Mouse (Mus musculus) kidney, postnatal 10 days (tissue): ENCODE measurements at regions not wholly inside any gene's neighbourhood (a gene's known extent, or its start where the extent isn't known, plus 50 kb on each side); places are given as distances from the start of the nearest gene placed in this dataset.

Experiments used
- DNase-seq: peaks from one replicate; pipeline ENCODE4 v3.0.0; 2021; ENCODE audit warnings: mixed read lengths

DNA sequence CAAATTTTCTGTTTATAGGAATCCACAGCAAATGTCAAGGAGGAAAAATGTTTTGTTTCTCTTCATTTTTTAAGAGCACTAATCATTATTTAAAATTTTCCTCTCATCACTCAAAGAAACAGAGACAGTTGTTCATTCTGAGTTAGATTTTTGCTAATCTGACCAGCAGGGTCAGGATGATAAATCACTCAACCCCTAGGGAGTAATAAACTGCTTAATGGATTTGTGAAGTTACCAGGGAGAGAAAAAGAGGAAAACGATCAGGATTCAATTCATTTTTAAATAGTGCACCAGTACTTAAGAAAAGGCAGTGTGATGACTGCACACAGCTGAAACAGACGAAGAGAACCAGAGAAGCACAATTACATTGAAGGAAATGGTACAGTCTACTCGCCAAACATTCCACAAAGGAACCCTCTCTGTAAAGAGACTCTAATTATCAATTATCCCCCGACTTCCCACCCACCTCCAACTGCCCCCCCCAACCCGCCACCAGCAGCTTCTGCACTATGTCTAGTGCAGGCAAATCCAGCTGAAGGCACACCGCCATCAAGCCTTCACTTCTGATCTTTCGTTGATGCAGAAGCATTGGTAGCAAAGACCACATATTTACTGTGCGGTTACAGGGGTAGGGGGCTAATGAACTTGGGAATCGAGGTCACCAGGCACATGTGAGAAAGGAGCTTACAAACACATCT, 481.9 kb downstream of the Psat1 start:
- DNase-seq, result no peak

DNA sequence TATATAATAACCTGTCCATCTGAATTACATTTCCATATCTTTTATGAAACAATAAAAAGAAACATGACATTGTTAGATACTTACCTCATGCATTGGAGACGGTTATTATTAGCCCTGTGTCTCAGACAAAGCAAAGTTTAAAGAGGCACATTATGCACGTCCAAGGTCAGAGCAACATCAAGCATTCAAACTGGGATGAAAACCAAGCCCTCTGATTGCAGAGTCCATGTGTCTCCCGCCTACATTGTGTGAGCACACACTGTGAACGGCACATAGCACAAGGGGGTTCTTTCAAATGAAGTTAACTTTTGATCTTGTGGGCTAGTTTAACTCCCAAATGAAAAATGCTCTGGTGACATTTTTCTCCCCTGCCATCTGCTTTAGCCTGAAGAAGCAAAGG, 489.3 kb downstream of the Psat1 start:
- DNase-seq, result no peak

DNA sequence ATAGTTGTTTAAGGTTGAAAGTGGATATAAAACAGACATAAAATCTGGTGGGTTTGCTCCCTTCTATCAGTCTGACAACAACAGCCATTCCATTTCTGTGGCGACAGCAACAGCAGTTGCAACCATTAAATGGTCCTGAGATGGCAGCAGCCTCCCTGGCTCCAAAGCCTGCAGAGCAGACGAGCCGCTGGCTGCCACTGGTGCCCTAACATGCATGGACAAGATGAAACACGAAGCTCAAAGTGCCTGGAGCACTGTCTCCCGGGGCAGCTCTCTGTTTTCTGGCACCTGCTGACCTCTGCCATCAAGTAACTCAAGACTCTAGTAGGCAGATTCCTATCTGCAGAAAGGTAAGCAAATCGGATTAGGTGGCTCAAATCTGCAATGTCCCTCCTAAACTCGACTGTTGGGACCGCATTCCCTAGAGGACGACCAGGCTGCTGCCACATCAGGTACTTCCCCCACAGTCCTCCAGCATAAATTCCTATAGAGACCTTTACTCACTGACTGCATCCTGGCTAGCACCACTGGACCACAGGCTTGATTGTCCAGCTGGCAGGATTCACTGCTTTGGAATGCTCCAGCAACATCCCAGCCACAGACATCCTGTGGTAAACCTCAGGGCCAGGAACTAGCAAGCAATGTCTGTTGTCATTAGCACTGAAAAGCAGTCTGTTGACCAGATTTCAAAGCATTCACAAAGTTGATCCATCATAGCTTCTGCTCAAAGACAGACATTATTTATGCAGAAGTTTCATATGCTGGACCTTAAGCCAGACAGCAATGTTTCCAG, 490.0 kb downstream of the Psat1 start:
- DNase-seq, result no peak

DNA sequence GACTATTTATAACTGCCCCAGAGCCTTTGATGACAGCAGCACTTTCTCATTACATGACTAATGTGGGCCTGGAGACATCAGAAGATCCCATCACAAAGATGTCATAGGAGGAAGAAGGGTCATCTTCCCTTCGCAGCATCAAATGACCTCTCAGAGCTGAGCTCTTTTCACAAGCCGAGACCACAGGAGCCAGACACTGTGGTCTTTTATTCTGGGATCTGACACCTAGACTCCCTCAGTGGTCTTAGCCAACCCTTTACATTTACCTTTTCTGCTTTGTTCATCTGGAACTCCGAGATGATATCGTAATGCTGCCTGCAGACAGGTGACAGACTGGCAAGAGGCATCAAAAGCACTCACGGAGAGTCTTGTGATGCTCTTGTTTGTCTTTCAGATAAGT, 498.1 kb downstream of the Psat1 start:
- no peak for DNase-seq

DNA sequence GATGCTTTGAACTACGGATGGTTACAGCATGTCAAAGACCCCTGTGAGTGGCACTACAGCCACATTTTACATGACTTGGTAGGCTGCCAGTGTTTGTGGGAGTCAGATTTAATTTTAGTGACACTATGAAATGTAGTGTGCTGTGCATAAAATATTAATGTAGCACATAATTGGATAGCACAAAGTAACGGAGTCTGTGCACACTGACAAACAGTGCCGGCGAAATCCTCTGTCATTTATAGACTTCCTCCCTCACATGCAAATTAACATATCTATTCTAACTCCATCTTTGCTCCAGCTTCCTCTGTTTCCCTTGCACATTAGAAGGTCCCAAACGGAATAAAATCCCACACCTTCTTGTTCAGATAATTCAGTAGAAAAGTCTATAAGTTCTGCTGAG, 515.3 kb downstream of the Psat1 start:
- no peak for DNase-seq

- DNase-seq, result no peak
These were observed 525.8 kb downstream of the Psat1 start for GRCm38 (mm10) chr19:15421311-15421710.

GRCm38 (mm10) chr19:15398624-15399023, 548.5 kb downstream of the Psat1 start:
- no peak for DNase-seq

DNA sequence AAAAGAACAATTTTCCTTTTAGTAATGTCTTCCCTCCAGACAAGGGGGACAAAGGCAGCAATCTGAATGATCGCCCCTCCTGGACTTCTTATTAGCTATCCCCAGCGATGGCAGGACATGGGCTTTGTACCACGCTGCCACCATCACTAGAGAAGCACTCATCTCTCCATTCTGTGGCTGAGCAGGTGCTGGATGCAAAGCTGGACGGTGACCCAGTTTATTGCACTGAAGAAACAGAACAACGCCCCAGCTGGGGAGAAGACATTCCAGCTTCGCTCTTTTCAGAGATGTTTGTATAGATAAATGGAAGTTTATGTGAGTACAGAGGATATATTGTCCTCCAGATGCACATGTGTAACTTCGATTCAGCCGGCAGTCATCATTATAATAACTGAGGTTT, 575.5 kb downstream of the Psat1 start:
- DNase-seq, result no peak

DNA sequence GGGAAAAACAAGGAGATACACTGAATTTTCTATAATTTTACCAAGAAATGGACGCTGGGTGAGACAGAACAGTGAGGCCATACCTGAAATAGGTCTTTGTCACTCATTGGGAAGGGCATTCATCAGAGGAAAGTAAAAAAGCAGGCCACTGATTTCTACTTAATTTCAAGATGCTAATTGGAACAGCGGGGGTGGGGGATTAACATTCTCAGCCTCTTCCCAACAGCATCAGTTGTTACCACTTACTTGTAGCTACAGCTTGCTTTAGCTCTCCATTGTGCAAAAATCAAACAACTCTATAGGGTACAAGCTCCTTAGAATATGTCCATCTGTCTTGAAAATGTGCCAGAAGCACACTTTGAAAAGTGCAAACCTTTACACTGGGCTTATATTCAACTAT, 580.2 kb downstream of the Psat1 start:
- no peak for DNase-seq

GRCm38 (mm10) chr19:15357181-15357580, 590.0 kb downstream of the Psat1 start:
- DNase-seq, result no peak

DNA sequence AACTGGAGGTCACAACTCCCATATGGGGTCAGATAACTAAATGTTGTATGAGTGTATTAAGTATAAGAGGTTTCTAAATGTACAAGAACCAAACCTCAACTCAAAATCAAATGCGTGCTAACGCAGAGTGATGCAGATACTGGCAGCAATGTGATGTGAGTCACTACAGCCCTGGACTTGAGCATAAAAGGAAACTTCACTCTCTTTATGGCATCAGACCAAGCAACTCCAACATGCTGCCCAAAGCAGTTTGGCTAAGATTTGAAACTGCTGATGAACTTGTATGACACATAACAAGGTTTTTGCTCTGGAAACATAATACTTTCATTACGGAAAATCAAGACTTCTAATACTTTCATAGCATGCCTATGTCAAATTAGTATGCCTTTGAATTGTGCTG, 598.8 kb downstream of the Psat1 start:
- DNase-seq, result no peak

DNA sequence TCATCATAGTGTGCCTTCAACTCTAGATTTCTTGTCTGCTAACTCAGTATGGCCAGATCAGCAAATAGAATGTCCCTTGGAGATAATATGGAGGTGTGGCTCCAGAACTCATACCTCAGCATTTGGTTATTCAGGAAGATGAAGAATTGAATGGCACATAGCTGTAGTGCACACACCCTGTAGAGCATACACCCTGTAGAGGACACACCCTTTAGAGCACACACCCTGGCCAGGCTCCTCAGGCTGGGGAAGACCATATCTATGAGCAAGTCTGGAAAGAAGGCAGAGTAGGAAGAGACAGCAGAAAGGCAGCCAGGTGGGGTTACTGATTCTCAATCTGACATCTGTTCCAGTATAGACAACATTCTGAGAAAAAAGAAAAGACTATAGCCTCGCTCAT, 604.9 kb downstream of the Psat1 start:
- DNase-seq, result no peak

DNA sequence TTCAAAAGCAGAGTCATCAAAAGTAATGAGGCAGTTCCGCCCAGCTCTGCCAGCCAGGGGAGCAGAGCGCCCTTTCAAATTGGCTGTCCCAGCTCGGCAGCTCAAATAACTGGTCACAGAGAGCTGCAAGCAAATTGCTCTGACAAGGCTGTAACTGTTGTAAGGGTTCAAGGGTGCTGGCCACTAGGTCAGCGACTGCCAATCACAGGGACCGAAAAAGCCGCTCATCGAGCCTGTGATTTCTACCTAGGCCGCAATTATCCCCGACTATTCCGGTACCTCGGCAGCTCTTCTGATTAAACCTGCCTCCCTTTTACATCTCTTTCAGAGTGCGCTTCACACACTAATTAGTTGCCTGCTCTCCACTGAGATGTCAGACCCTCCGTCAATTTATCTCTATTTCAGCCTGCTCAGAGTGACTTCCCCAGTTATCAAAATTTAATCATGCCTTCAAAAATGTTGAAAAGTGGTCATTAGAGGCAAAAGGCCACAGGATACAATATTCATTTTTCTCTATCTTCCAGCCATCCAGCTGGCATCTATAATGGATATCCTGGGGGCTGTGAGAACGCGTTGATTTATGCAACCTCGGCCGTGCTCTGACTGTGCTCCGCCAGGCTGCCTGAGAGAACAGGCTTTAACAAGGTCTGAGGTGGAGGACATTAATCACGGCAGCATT, 606.7 kb downstream of the Psat1 start:
- no peak for DNase-seq

DNA sequence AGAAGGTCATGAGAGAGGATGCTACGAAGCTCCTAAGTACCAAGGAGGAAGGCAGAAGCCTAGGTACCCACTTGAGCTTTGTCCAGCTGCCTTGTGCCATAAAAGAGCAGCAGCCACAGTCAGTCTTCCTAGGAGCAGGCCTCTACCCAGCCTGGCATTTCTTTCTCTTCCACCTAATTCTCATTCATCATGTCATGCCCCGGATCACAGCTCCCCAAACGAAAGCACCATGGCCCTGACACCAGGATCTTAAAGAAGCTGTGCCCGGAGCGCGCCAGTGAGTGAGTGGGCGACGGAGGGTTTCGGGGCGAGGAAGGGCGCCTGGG, 607.2 kb downstream of the Psat1 start:
- DNase-seq, result no peak

DNA sequence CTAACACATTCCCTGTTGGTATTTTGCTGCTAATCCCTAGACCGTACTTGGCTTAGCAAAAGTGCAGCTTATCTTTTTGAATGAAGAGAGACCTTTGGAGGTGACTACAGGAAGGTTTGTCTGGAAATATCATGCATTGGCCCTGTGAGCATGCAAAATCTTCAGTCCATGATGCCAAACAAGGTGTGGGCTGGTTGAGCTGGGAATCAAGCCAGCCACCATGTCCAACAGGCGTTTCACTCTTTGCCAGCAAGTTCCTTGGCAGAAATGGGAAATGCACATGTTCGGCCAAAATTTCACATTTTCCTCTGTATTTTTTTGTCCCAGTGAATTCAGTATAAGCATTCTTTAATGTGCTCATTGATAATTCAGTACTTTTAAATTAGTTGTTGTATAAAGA, 617.0 kb downstream of the Psat1 start:
- DNase-seq, result no peak

GRCm38 (mm10) chr19:15299474-15299873, 647.7 kb downstream of the Psat1 start:
- peak; percentile 16 for DNase-seq

DNA sequence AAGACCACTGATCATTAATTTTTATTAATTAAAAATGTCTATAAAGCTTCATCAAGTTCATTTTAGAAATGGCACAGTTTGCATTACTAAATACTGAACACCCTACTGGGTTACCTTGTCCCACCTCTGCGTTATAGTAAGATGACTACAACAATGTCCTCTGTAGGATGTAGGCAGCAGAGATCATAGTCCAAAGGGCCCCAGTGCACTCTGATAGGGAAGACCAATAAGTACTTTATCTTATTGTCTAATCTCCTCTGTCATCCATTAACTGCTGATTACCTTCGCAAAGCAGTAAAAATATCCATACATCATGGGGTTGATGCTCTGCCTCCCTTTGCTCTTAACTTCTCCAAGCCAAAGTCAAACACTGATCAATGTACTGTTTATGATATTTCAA, 662.1 kb downstream of the Psat1 start:
- DNase-seq, result no peak

DNA sequence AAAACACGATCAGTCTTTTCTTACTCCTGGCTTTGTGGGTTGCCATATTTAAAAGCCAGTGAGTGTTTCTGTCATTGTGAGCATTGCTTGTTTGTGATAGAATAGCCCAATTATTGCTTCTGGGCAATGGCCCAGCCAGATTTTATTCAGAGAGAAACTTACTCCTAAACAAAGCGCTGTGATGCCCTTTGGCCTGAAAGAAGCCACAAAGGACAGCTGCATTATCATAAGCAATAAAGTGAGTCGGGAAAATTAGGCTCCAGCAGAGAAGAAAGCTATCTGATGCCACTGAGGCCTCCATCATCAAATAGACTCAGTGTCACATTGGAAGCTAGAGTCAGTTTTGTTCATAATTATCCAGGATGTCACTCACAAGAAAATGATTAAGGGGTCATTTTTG, 644.9 kb upstream of the Tle4 start:
- peak; percentile 54 for DNase-seq

DNA sequence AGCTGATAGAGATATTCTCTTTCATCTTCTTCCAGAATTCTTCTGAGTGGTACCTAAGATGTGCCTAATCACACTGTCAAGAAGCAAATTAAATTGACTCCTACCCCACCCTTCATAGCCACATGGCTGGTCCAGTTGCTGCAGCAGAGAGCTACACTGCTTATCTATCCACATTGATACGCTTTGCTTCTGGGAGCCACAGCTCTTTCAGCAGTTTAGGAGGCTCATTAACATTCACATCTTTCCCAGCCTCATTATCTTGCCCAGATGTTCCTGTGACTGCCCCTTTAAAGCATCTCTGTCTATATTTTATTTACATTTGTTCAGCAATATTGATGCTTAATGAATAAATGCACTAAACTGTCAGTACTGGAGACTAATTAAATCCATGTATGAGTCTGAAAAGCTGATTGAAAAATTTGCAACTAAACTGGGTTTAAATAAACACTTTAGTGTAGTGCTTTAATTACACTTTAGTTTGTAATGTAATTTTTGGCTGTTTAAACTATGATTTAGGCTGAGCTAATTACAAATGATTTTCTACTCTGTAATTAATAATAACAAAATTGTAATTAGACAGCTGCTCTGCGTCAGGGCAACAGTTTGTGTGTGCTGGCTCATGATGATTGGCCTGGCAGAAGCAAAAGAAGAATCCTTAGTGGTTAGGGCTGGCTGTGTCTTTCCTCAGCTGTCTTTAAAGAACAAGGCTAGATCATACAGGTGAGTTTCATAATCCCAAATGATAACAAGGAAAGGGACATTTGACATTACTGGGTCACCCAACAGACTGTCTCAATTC, 632.5 kb upstream of the Tle4 start:
- no peak for DNase-seq

DNA sequence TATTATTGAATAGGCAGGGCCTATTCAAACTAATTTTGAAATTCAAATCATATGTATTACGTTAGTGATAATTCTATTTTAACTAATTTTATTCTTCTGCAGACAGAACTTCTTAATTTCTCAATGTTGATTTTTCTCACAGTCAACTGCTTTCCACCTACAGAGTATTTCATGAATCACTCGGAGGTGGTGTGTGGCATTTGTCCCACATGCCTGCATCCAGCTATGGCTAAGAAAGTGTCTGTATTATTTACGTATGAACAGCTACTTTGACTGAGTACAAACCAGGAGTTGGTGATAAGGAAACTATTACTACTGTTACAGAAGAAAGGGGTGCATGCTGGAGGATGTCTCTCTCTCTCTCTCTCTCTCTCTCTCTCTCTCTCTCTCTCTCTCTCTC, 619.5 kb upstream of the Tle4 start:
- DNase-seq, result no peak

DNA sequence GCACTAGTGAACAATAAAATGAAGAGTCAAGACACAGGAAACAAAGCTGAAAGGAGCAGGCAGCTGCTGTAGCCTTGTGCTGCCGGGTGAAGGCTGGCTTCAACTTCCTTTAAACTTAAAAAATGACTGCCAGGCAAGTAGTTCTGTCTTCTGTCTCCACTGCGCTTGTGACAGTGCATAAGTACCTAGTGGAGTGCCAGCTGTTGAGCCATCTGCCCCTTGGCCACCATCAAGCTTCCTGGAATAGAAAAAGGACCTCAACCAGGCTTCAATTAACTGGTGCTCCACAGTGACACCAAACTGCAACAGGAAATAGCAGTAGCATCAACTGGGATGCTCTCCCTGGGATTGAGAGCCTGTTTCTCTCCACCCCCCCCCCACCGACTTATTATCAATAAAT, 616.8 kb upstream of the Tle4 start:
- DNase-seq, result no peak

- no peak for DNase-seq
These were observed 615.0 kb upstream of the Tle4 start for GRCm38 (mm10) chr19:15212881-15213280.

GRCm38 (mm10) chr19:15203039-15203438, 605.2 kb upstream of the Tle4 start:
- no peak for DNase-seq
